Mouse (Mus musculus): ENCODE data around the gene Junb. TPM values are rescaled to one million over a fixed set of nuclear protein-coding genes. Genes with fewer than 3 reads are reported as not detected.

Junb gene
- 10 to 100 TPM; 33.7 to 34.2 TPM for total RNA-seq (2021)
- long read RNA-seq, transcript Junb-201 (1 exons, 1,809 nt) = major isoform, 84 of 84 reads
- long read RNA-seq, partial matches to known transcripts = 0 of 84 reads
- long read RNA-seq, other reads (novel, unspliced or antisense) = 0 of 84 reads

- peak; percentile 87 to 93 for DNase-seq (ENCODE audit: low spot score in 2 of 2)
Measured at GRCm38 (mm10) chr8:84978248-84978940, at the start of gene Junb. Junb (minus strand) TSS chr8:84978718.

- no peak for DNase-seq (ENCODE audit: low spot score in 2 of 2)
Measured at GRCm38 (mm10) chr8:85027922-85028321, 49.4 kb upstream of the Junb start.

- no peak for DNase-seq (ENCODE audit: low spot score in 2 of 2)
Measured at GRCm38 (mm10) chr8:85027516-85027855, 49.0 kb upstream of the Junb start.

- peak; percentile 94 to 97 for DNase-seq (ENCODE audit: low spot score in 2 of 2)
Measured at GRCm38 (mm10) chr8:85026670-85027515, 48.4 kb upstream of the Junb start, which contains the start of gene Trir. Trir (plus strand) TSS chr8:85026823.

GRCm38 (mm10) chr8:85025098-85025932, 46.8 kb upstream of the Junb start, which contains the start of gene Asna1:
Asna1 (minus strand) TSS chr8:85025281.
- peak; percentile 81 to 83 for DNase-seq (ENCODE audit: low spot score in 2 of 2)

- no peak for DNase-seq (ENCODE audit: low spot score in 2 of 2)
Measured at GRCm38 (mm10) chr8:85023846-85024245, 45.3 kb upstream of the Junb start.

GRCm38 (mm10) chr8:85021514-85022055, 43.1 kb upstream of the Junb start:
- DNase-seq (ENCODE audit: low spot score in 2 of 2) = no peak

GRCm38 (mm10) chr8:85017209-85017608, 38.7 kb upstream of the Junb start:
- DNase-seq (ENCODE audit: low spot score in 2 of 2) = no peak

- no peak for DNase-seq (ENCODE audit: low spot score in 2 of 2)
Measured at GRCm38 (mm10) chr8:85016724-85017123, 38.2 kb upstream of the Junb start.

GRCm38 (mm10) chr8:85014431-85014830, 35.9 kb upstream of the Junb start, which contains the start of gene Best2:
Best2 (minus strand) TSS chr8:85014531.
- DNase-seq (ENCODE audit: low spot score in 2 of 2) = no peak

- peak; percentile 74 for DNase-seq (ENCODE audit: low spot score in 2 of 2)
Measured at GRCm38 (mm10) chr8:85013230-85013840, 34.8 kb upstream of the Junb start.

- no peak for DNase-seq (ENCODE audit: low spot score in 2 of 2)
Measured at GRCm38 (mm10) chr8:85011242-85011641, 32.7 kb upstream of the Junb start.

GRCm38 (mm10) chr8:85007686-85008085, 29.2 kb upstream of the Junb start:
- DNase-seq (ENCODE audit: low spot score in 2 of 2) = no peak

GRCm38 (mm10) chr8:84997649-84998295, 19.3 kb upstream of the Junb start:
- peak; percentile 93 to 94 for DNase-seq (ENCODE audit: low spot score in 2 of 2)

- DNase-seq (ENCODE audit: low spot score in 2 of 2) = no peak
Measured at GRCm38 (mm10) chr8:84996978-84997377, 18.5 kb upstream of the Junb start.

GRCm38 (mm10) chr8:84995680-84996079, 17.2 kb upstream of the Junb start:
- no peak for DNase-seq (ENCODE audit: low spot score in 2 of 2)

GRCm38 (mm10) chr8:84994375-84994774, 15.9 kb upstream of the Junb start:
- no peak for DNase-seq (ENCODE audit: low spot score in 2 of 2)

GRCm38 (mm10) chr8:84990836-84991235, 12.3 kb upstream of the Junb start:
- DNase-seq (ENCODE audit: low spot score in 2 of 2) = no peak

GRCm38 (mm10) chr8:84990349-84990748, 11.8 kb upstream of the Junb start, which contains the start of gene Hook2:
Hook2 (plus strand) TSS chr8:84990603.
- peak; percentile 97 to 98 for DNase-seq (ENCODE audit: low spot score in 2 of 2)

- peak; percentile 92 to 95 for DNase-seq (ENCODE audit: low spot score in 2 of 2)
Measured at GRCm38 (mm10) chr8:84989810-84990209, 11.3 kb upstream of the Junb start.
